Mouse (Mus musculus) mouse embryonic stem cell (cell line): ENCODE results near the gene Raly.
"Not testable (repeated sequence)": the region's sequence is repeated elsewhere in the genome, so short reads cannot be mapped to it uniquely, and the experiment has no call there.

Experiments used
- in situ Hi-C, 2 experiments: fragments of 300-500 bp; cut with MboI; formaldehyde crosslinking; loops; 1 replicate in 1 of 2; 3 replicates in 1 of 2; pipeline ENCODE4 v1.14.3; 2019 to 2020; ENCODE audit warnings: low sequenced_read_pairs in 2 of 2, low pct_unique_long_range_greater_than_20kb in 1 of 2, mixed read lengths in 1 of 2; ENCODE audit not compliant: unreplicated experiment in 1 of 2

The Raly gene

GRCm38 (mm10) chr2:154820346-154820745 is 29.4 kb downstream of the Raly start:
- in situ Hi-C loops, result no loop called here

- in situ Hi-C loops, result no loop called here
These were observed 35.2 kb downstream of the Raly start for GRCm38 (mm10) chr2:154826054-154826538.

- in situ Hi-C loops, result no loop called here
These were observed 36.6 kb downstream of the Raly start for GRCm38 (mm10) chr2:154827521-154827920.

- in situ Hi-C loops, result no loop called here
These were observed 41.6 kb downstream of the Raly start for GRCm38 (mm10) chr2:154832471-154832870.

GRCm38 (mm10) chr2:154834149-154834865 is 43.4 kb downstream of the Raly start:
- in situ Hi-C loops, result no loop called here

GRCm38 (mm10) chr2:154836537-154836936 is 45.6 kb downstream of the Raly start:
- in situ Hi-C loops, result no loop called here

GRCm38 (mm10) chr2:154848086-154848485 is 57.2 kb downstream of the Raly start:
- in situ Hi-C loops, result no loop called here

- in situ Hi-C loops, result no loop called here
These were observed 64.5 kb downstream of the Raly start for GRCm38 (mm10) chr2:154855383-154855782.

- in situ Hi-C loops, result loop anchor here (10.0 kb wide), 2 partner anchors 81 to 159 kb away; no protein-coding TSS in a partner anchor
These were observed 72.8 kb downstream of the Raly start for GRCm38 (mm10) chr2:154863672-154864071.

- in situ Hi-C loops, result loop anchor here (10.0 kb wide), 2 partner anchors 79 to 161 kb away; no protein-coding TSS in a partner anchor
These were observed 74.8 kb downstream of the Raly start for GRCm38 (mm10) chr2:154865696-154866095.

- in situ Hi-C loops, result loop anchor here (10.0 kb wide), 2 partner anchors 77 to 163 kb away; no protein-coding TSS in a partner anchor
These were observed 77.2 kb downstream of the Raly start for GRCm38 (mm10) chr2:154868106-154868505.

GRCm38 (mm10) chr2:154869954-154870641 is 79.2 kb downstream of the Raly start:
- in situ Hi-C loops, result loop anchor here (10.0 kb wide), 2 partner anchors 75 to 165 kb away; no protein-coding TSS in a partner anchor

GRCm38 (mm10) chr2:154876621-154877020 is 85.7 kb downstream of the Raly start:
- in situ Hi-C loops, result no loop called here

- in situ Hi-C loops, result no loop called here
These were observed 100.7 kb downstream of the Raly start for GRCm38 (mm10) chr2:154891585-154891984.

GRCm38 (mm10) chr2:154892201-154893044 is 101.5 kb downstream of the Raly start, which contains the start of gene Eif2s2:
Gene Eif2s2, minus strand, starts transcription at chr2:154892935.
- in situ Hi-C loops, result no loop called here

- in situ Hi-C loops, result no loop called here
These were observed 102.1 kb downstream of the Raly start for GRCm38 (mm10) chr2:154893045-154893385.

- in situ Hi-C loops, result no loop called here
These were observed 102.7 kb downstream of the Raly start for GRCm38 (mm10) chr2:154893548-154893947.

GRCm38 (mm10) chr2:154899004-154899403 is 108.1 kb downstream of the Raly start:
- in situ Hi-C loops, result not testable (repeated sequence)

- in situ Hi-C loops, result not testable (repeated sequence)
These were observed 108.5 kb downstream of the Raly start for GRCm38 (mm10) chr2:154899412-154899811.
